Mouse (Mus musculus): ENCODE measurements at regions not wholly inside any gene's neighbourhood (a gene's known extent, or its start where the extent isn't known, plus 50 kb on each side); places are given as distances from the start of the nearest gene placed in this dataset.

- DNase-seq (ENCODE audit: low spot score), result peak; percentile 52
Measured at GRCm38 (mm10) chr15:61599734-61600133, 676.9 kb upstream of the A1bg start.

GRCm38 (mm10) chr15:61596318-61596717 lies 673.5 kb upstream of the A1bg start:
- no peak for DNase-seq (ENCODE audit: low spot score)

- DNase-seq (ENCODE audit: low spot score), result no peak
Measured at GRCm38 (mm10) chr15:61588956-61589355, 666.1 kb upstream of the A1bg start.

- DNase-seq (ENCODE audit: low spot score), result no peak
Measured at GRCm38 (mm10) chr15:61582335-61582734, 659.5 kb upstream of the A1bg start.

- DNase-seq (ENCODE audit: low spot score), result no peak
Measured at GRCm38 (mm10) chr15:61563347-61563746, 640.5 kb upstream of the A1bg start.

GRCm38 (mm10) chr15:61562252-61562651 lies 639.4 kb upstream of the A1bg start:
- DNase-seq (ENCODE audit: low spot score), result no peak

- no peak for DNase-seq (ENCODE audit: low spot score)
Measured at GRCm38 (mm10) chr15:61553908-61554307, 631.1 kb upstream of the A1bg start.

- no peak for DNase-seq (ENCODE audit: low spot score)
Measured at GRCm38 (mm10) chr15:61553081-61553680, 630.4 kb upstream of the A1bg start.

- DNase-seq (ENCODE audit: low spot score), result no peak
Measured at GRCm38 (mm10) chr15:61551206-61551605, 628.4 kb upstream of the A1bg start.

GRCm38 (mm10) chr15:61548400-61548799 lies 625.6 kb upstream of the A1bg start:
- DNase-seq (ENCODE audit: low spot score), result no peak

- no peak for DNase-seq (ENCODE audit: low spot score)
Measured at GRCm38 (mm10) chr15:61546608-61547007, 623.8 kb upstream of the A1bg start.

GRCm38 (mm10) chr15:61544074-61544473 lies 621.3 kb upstream of the A1bg start:
- DNase-seq (ENCODE audit: low spot score), result no peak

- no peak for DNase-seq (ENCODE audit: low spot score)
Measured at GRCm38 (mm10) chr15:61541643-61542042, 618.8 kb upstream of the A1bg start.

- no peak for DNase-seq (ENCODE audit: low spot score)
Measured at GRCm38 (mm10) chr15:61540753-61541421, 618.1 kb upstream of the A1bg start.

- no peak for DNase-seq (ENCODE audit: low spot score)
Measured at GRCm38 (mm10) chr15:61538930-61539329, 616.1 kb upstream of the A1bg start.

GRCm38 (mm10) chr15:61538169-61538755 lies 615.5 kb upstream of the A1bg start:
- DNase-seq (ENCODE audit: low spot score), result no peak

- DNase-seq (ENCODE audit: low spot score), result no peak
Measured at GRCm38 (mm10) chr15:61536332-61536716, 613.5 kb upstream of the A1bg start.

- DNase-seq (ENCODE audit: low spot score), result no peak
Measured at GRCm38 (mm10) chr15:61535644-61536331, 613.0 kb upstream of the A1bg start.

- DNase-seq (ENCODE audit: low spot score), result no peak
Measured at GRCm38 (mm10) chr15:61535180-61535579, 612.4 kb upstream of the A1bg start.

- no peak for DNase-seq (ENCODE audit: low spot score)
Measured at GRCm38 (mm10) chr15:61532808-61533207, 610.0 kb upstream of the A1bg start.

GRCm38 (mm10) chr15:61532040-61532439 lies 609.2 kb upstream of the A1bg start:
- DNase-seq (ENCODE audit: low spot score), result peak; percentile 6

GRCm38 (mm10) chr15:61523036-61523435 lies 600.2 kb upstream of the A1bg start:
- peak; percentile 17 for DNase-seq (ENCODE audit: low spot score)

GRCm38 (mm10) chr15:61517265-61517664 lies 594.5 kb upstream of the A1bg start:
- DNase-seq (ENCODE audit: low spot score), result peak; percentile 17

All from heart, adult 8-10 months (tissue).